Mouse (Mus musculus) embryonic facial prominence, embryonic 14.5 days (tissue): ENCODE measurements at regions not wholly inside any gene's neighbourhood (a gene's known extent, or its start where the extent isn't known, plus 50 kb on each side); places are given as distances from the start of the nearest gene placed in this dataset.
"Not testable (repeated sequence)": the region's sequence is repeated elsewhere in the genome, so short reads cannot be mapped to it uniquely, and the experiment has no call there.

ENCODE experiments used
- ATAC-seq: fragments of 200-750 bp; cut with Nextera tagmentation; 2 replicates; pipeline ENCODE4 v1.8.0; 2017; ENCODE audit warnings: low read depth, moderate number of reproducible peaks, moderate TSS enrichment
- DNase-seq: peaks from one replicate; pipeline ENCODE4 v3.0.0-alpha.2; 2015; ENCODE audit warnings: low spot score
- H3K27ac ChIP-seq: fragments of 300-500 bp; sonication (generic); replicated peaks from 2 replicates; pipeline ENCODE4 v1.5.1; 2014; ENCODE audit warnings: low read depth, mild to moderate bottlenecking, low read length, moderate library complexity
- H3K27me3 ChIP-seq: fragments of 300-500 bp; sonication (generic); replicated peaks from 2 replicates; pipeline ENCODE4 v1.6.1; 2014; ENCODE audit warnings: low read length; ENCODE audit not compliant: control insufficient read depth, insufficient read depth
- H3K36me3 ChIP-seq: fragments of 300-500 bp; sonication (generic); 2 replicates; pipeline ENCODE4 v1.6.1; 2014; ENCODE audit warnings: low read length, mixed read lengths; ENCODE audit not compliant: control insufficient read depth, insufficient read depth
- H3K4me1 ChIP-seq: fragments of 300-500 bp; sonication (generic); 2 replicates; pipeline ENCODE4 v1.6.1; 2014; ENCODE audit warnings: antibody characterized with exemption, low read length; ENCODE audit not compliant: control insufficient read depth, insufficient read depth
- H3K4me2 ChIP-seq: fragments of 300-500 bp; sonication (generic); 2 replicates; pipeline ENCODE4 v1.6.1; 2014; ENCODE audit warnings: low read depth, mild to moderate bottlenecking, low read length, moderate library complexity, mixed read lengths
- H3K4me3 ChIP-seq: fragments of 300-500 bp; sonication (generic); 2 replicates; pipeline ENCODE4 v1.5.1; 2014; ENCODE audit warnings: low read depth, mild to moderate bottlenecking, low read length
- H3K9ac ChIP-seq: fragments of 300-500 bp; sonication (generic); 2 replicates; pipeline ENCODE4 v1.6.1; 2014; ENCODE audit warnings: low read depth, mild to moderate bottlenecking, low read length, moderate library complexity, mixed read lengths
- H3K9me3 ChIP-seq: fragments of 300-500 bp; sonication (generic); 2 replicates; pipeline ENCODE4 v1.6.1; 2016; ENCODE audit warnings: low read length; ENCODE audit not compliant: control insufficient read depth
- WGBS: fragments of 180-500 bp; shearing (Covaris S2); extraction: QIAGEN DNeasy Blood & Tissue Kit; methylation state at CpG from one replicate; pipeline ENCODE4 v1.1.7; 2014; 5-methylcytosine and 5-hydroxymethylcytosine counted together

GRCm38 (mm10) chr2:179148194-179148593, 294.0 kb upstream of the Cdh4 start:
- Histone ChIP-seq H3K9me3 (no peaks in the 10 kb centered on the region), H3K9ac (no peak overlapping the region), H3K36me3 (no peaks in the 10 kb centered on the region), H3K27me3 (no peaks in the 10 kb centered on the region), H3K4me2 (no peak overlapping the region), H3K4me3 (no peak overlapping the region), H3K4me1 (no peaks in the 10 kb centered on the region), H3K27ac (no peak overlapping the region)
- ATAC-seq (peak; percentile 71; the same call in 1 of the 2 replicates), DNase-seq (peak; percentile 12)
- WGBS = 55% methylated on average over 5 of the region's 5 CpGs

GRCm38 (mm10) chr2:179148667-179149066, 293.6 kb upstream of the Cdh4 start:
- Histone ChIP-seq H3K9ac (no peak overlapping the region), H3K4me2 (no peak overlapping the region), H3K9me3 (no peaks in the 10 kb centered on the region), H3K27ac (no peak overlapping the region), H3K36me3 (no peaks in the 10 kb centered on the region), H3K4me1 (no peaks in the 10 kb centered on the region), H3K4me3 (no peak overlapping the region), H3K27me3 (no peaks in the 10 kb centered on the region)
- ATAC-seq (peak; percentile 33; the same call in 1 of the 2 replicates), DNase-seq (no peak)
- 58% methylated on average over 4 of the region's 4 CpGs for WGBS

DNA sequence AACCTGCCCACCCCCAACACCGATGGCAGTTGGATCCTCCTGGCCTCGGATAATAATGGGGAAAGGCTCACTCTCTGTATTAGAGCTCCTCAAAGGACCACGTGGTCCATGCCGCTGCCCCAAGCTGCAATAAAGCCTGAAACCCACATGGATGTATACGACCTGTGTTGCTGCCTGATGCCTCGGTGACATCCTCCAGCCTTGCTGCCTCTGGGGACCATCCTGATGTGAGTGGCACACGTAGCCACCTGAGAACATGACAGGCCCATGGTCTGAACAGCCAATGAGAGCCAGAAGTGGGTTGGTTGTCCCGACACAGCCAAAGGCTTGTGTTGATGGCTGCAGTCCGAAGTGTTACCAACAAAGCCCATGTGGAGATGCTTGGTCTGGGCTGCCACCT, 283.4 kb upstream of the Cdh4 start:
- no peak overlapping the region for H3K4me3 ChIP-seq
- ATAC-seq (no peak), DNase-seq (no peak)
- no peaks in the 10 kb centered on the region for H3K9me3 ChIP-seq
- no peaks in the 10 kb centered on the region for H3K4me1 ChIP-seq
- no peak overlapping the region for H3K9ac ChIP-seq
- H3K27me3 ChIP-seq = no peaks in the 10 kb centered on the region
- no peak overlapping the region for H3K4me2 ChIP-seq
- no peak overlapping the region for H3K27ac ChIP-seq
- WGBS = 95% methylated on average over 9 of the region's 9 CpGs
- no peaks in the 10 kb centered on the region for H3K36me3 ChIP-seq

GRCm38 (mm10) chr2:179163116-179163515, 279.1 kb upstream of the Cdh4 start:
- ATAC-seq (no peak), DNase-seq (no peak)
- no peak overlapping the region for H3K27ac ChIP-seq
- H3K4me3 ChIP-seq = no peak overlapping the region
- 70% methylated on average over 5 of the region's 5 CpGs for WGBS
- no peaks in the 10 kb centered on the region for H3K27me3 ChIP-seq
- no peaks in the 10 kb centered on the region for H3K4me1 ChIP-seq
- H3K9me3 ChIP-seq = no peaks in the 10 kb centered on the region
- no peak overlapping the region for H3K9ac ChIP-seq
- H3K4me2 ChIP-seq = no peak overlapping the region
- H3K36me3 ChIP-seq = no peaks in the 10 kb centered on the region

DNA sequence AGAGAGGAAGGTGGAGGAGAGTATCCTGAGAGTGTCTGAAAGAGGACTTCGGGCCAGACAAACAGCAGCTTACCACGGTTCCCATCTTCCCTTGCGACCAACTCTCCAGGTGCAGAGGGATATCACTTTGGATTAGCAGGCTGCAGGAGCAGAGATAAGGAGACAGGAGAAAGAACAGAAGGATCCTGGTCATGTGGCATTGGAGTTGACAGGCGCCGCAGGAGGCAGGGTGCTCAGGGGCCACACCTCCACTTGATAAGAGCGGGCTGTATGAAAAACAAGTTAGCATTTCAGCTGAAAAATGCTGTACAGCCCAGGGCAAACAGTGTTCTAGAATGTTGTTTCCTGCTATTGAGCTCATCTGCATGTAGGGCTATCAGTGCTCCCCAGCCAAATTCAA, 272.1 kb upstream of the Cdh4 start:
- Histone ChIP-seq H3K27ac (no peak overlapping the region), H3K9ac (no peak overlapping the region), H3K4me1 (no peaks in the 10 kb centered on the region), H3K4me2 (no peak overlapping the region), H3K4me3 (no peak overlapping the region), H3K36me3 (no peaks in the 10 kb centered on the region), H3K9me3 (no peaks in the 10 kb centered on the region), H3K27me3 (no peaks in the 10 kb centered on the region)
- DNase-seq (no peak), ATAC-seq (no peak)
- WGBS = 58% methylated on average over 6 of the region's 6 CpGs

GRCm38 (mm10) chr2:179170608-179171007, 271.6 kb upstream of the Cdh4 start:
- Histone ChIP-seq H3K4me3 (no peak overlapping the region), H3K27ac (no peak overlapping the region), H3K27me3 (no peaks in the 10 kb centered on the region), H3K4me2 (no peak overlapping the region), H3K4me1 (no peaks in the 10 kb centered on the region), H3K36me3 (no peaks in the 10 kb centered on the region), H3K9me3 (no peaks in the 10 kb centered on the region), H3K9ac (no peak overlapping the region)
- 58% methylated on average over 3 of the region's 3 CpGs for WGBS
- DNase-seq = no peak
- no peak for ATAC-seq

- H3K36me3 ChIP-seq, DNase-seq: not testable (repeated sequence)
These were observed 265.2 kb upstream of the Cdh4 start for GRCm38 (mm10) chr2:179176835-179177530.

DNA sequence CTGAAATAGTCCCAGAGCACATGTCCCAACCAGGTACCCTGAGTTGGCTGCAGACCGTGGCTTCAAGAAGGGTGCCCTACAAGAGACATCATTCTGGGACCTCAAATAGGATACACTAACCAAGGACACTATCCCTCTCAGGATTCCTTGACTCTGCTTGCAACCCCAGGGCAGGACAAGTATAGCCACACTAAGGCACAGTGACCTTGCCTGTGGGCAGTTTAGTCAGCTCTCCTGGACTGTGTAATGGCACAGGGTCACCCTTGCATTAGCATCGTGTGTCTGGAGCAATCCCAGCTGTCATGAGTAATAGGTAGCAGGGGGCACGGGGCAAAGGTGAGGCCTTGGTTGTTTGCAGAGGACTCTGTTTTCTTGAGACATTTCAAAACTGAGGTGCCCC, 260.9 kb upstream of the Cdh4 start:
- Histone ChIP-seq H3K9me3 (no peaks in the 10 kb centered on the region), H3K27me3 (peaks cover 1% of the 10 kb centered on the region; the same call in 1 of the 2 replicates), H3K4me1 (no peaks in the 10 kb centered on the region), H3K36me3 (no peaks in the 10 kb centered on the region), H3K4me3 (no peak overlapping the region), H3K27ac (no peak overlapping the region), H3K9ac (no peak overlapping the region), H3K4me2 (no peak overlapping the region)
- ATAC-seq = no peak
- WGBS = 53% methylated on average over 3 of the region's 3 CpGs
- DNase-seq = no peak

More at GRCm38 (mm10) chr2:179176835-179177530, 265.2 kb upstream of the Cdh4 start:
- H3K9ac ChIP-seq, H3K27me3 ChIP-seq, H3K9me3 ChIP-seq, H3K4me1 ChIP-seq, H3K27ac ChIP-seq: not testable (repeated sequence)
- WGBS = 4% methylated on average over 26 of the region's 35 CpGs
- Histone ChIP-seq H3K4me3 (peak overlapping the region; percentile 23), H3K4me2 (peak overlapping the region; percentile 45)
- peak; percentile 65; the same call in 1 of the 2 replicates for ATAC-seq

DNA sequence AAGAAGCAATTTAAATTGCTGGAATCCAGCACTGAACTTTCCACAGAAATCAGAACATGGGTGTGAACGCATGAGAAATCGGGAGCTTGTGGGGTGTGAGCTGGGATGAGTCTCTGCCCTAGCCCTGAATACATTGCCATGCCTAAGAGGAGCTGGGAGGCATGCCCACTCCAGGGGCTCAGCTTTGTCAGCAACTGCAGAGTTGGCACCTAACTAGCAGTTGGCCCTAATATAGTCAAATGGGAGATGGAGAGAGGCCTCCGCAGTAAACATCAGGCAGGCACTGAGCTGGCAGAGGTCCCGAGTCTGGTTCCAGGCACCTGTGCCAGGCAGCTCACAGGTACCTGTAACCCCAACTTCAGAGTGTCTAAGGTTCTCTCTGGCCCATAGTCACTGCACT, 260.1 kb upstream of the Cdh4 start:
- 66% methylated on average over 4 of the region's 4 CpGs for WGBS
- Histone ChIP-seq H3K9me3 (no peaks in the 10 kb centered on the region), H3K36me3 (no peaks in the 10 kb centered on the region), H3K4me2 (no peak overlapping the region), H3K27ac (no peak overlapping the region), H3K4me3 (no peak overlapping the region), H3K27me3 (no peaks in the 10 kb centered on the region), H3K9ac (no peak overlapping the region), H3K4me1 (no peaks in the 10 kb centered on the region)
- no peak for DNase-seq
- no peak for ATAC-seq
